Mouse (Mus musculus) thymus, postnatal 0 days (tissue): ENCODE measurements around the gene 4930438A08Rik. TPM values are rescaled to one million over a fixed set of nuclear protein-coding genes. Genes with fewer than 3 reads are reported as not detected.

ENCODE experiments used
- DNase-seq: peaks from one replicate; pipeline ENCODE4 v3.0.0-alpha.2; 2015; ENCODE audit warnings: low spot score
- polyA plus RNA-seq: library from polyadenylated mRNA; unstranded; fragments of >200 nt; fragmentation: Nextera tagmentation; extraction: Ambion mirVana; gene quantifications from 2 replicates; pipeline ENCODE4 v1.2.1, GENCODE M21; 2015

4930438A08Rik gene
- polyA plus RNA-seq, 1 experiment from 2014 or later: 0.09 TPM

GRCm38 (mm10) chr11:58323570-58324340, 49.2 kb downstream of the 4930438A08Rik start:
- DNase-seq: no peak

GRCm38 (mm10) chr11:58324614-58325229, 50.1 kb downstream of the 4930438A08Rik start:
- no peak for DNase-seq

GRCm38 (mm10) chr11:58326781-58327180, 52.2 kb downstream of the 4930438A08Rik start:
- DNase-seq: no peak

GRCm38 (mm10) chr11:58329906-58330275, 55.3 kb downstream of the 4930438A08Rik start:
- DNase-seq: no peak

GRCm38 (mm10) chr11:58330276-58331148, 55.9 kb downstream of the 4930438A08Rik start, which contains the start of the genes Zfp672 and Sh3bp5l:
Zfp672 (minus strand) TSS chr11:58330339.
Sh3bp5l (plus strand) TSS chr11:58330724.
- peak; percentile 94 for DNase-seq

GRCm38 (mm10) chr11:58331149-58331495, 56.5 kb downstream of the 4930438A08Rik start:
- DNase-seq: no peak

- DNase-seq: no peak
Measured at GRCm38 (mm10) chr11:58331546-58331945, 56.9 kb downstream of the 4930438A08Rik start.

- no peak for DNase-seq
Measured at GRCm38 (mm10) chr11:58334746-58335145, 60.1 kb downstream of the 4930438A08Rik start.

Other genes starting within 250 kb of the 4930438A08Rik start
- gene Gm12248, start 181.7 kb upstream of the 4930438A08Rik start, polyA plus RNA-seq: 0.12 and 0.38 TPM in 2 replicates
- 155 TPM in 2 replicates for gene Cnot8, start 170.6 kb upstream of the 4930438A08Rik start, polyA plus RNA-seq
- 23.0 and 25.7 TPM in 2 replicates for gene Gemin5, start 106.3 kb upstream of the 4930438A08Rik start, polyA plus RNA-seq
- 137 and 139 TPM in 2 replicates for gene Mrpl22, start 103.1 kb upstream of the 4930438A08Rik start, polyA plus RNA-seq
- gene Igtp, start 75.2 kb upstream of the 4930438A08Rik start, polyA plus RNA-seq: 65.3 and 67.3 TPM in 2 replicates
- gene Irgm2, start 75.2 kb upstream of the 4930438A08Rik start, polyA plus RNA-seq: 12.1 and 12.5 TPM in 2 replicates
- gene Zfp692, start 32.3 kb downstream of the 4930438A08Rik start, polyA plus RNA-seq: 12.8 and 14.1 TPM in 2 replicates
- 59.2 and 72.2 TPM in 2 replicates for gene Zfp672, start 55.5 kb downstream of the 4930438A08Rik start, polyA plus RNA-seq
- gene Sh3bp5l, start 55.9 kb downstream of the 4930438A08Rik start, polyA plus RNA-seq: 29.2 and 30.4 TPM in 2 replicates
- gene Lypd8, start 104.2 kb downstream of the 4930438A08Rik start, polyA plus RNA-seq: 1.6 and 2.1 TPM in 2 replicates
- gene 1810065E05Rik, start 146.3 kb downstream of the 4930438A08Rik start, polyA plus RNA-seq: 0.40 and 0.64 TPM in 2 replicates
- 0.12 and 0.23 TPM in 2 replicates for gene Gm12253, start 157.8 kb downstream of the 4930438A08Rik start, polyA plus RNA-seq
- gene Lypd9, start 178.1 kb downstream of the 4930438A08Rik start, polyA plus RNA-seq: not detected in 2 replicates
- not detected in 2 replicates for gene Olfr30, start 187.5 kb downstream of the 4930438A08Rik start, polyA plus RNA-seq
- not detected in 2 replicates for gene Olfr332, start 217.8 kb downstream of the 4930438A08Rik start, polyA plus RNA-seq
- gene Olfr331, start 227.8 kb downstream of the 4930438A08Rik start, polyA plus RNA-seq: not detected in 2 replicates